Mouse (Mus musculus) heart, adult 9 months (tissue): ENCODE data around the gene Hunk.
A peak's percentile ranks its signal among the peaks of the same experiment; 100 is the strongest.

Experiments used
- DNase-seq, 2 experiments: peaks; one replicate each; pipeline ENCODE4 v3.0.0; 2022; ENCODE audit warnings: low spot score in 2 of 2

The Hunk gene

GRCm38 (mm10) chr16:90385688-90386513 lies at the start of gene Hunk:
Gene Hunk, plus strand, starts transcription at chr16:90386013.
- DNase-seq: peak; percentile 30 to 41

DNA sequence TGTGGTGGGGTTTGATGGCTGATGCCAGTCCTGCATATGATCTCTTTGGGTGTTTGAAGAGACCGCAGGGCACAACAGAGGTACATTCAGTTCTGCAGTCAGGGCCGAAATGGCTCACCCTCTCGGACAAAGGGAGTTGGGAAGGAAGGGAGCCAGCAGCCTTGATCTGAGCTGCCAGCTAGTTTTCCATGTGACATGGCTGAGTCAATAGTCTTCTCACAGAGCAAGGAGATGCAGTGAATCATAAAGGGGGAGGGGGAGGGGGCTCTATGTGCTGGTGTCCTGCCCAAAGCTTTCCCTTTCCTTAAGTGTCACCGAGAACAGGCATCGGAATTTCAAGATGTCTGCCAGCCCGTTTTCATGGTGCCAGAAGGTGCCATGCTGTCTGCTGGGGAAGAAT lies 46.8 kb upstream of the Hunk start:
- DNase-seq: no peak

- peak; percentile 15 to 39 for DNase-seq
Measured at GRCm38 (mm10) chr16:90341086-90341485, 44.7 kb upstream of the Hunk start.

DNA sequence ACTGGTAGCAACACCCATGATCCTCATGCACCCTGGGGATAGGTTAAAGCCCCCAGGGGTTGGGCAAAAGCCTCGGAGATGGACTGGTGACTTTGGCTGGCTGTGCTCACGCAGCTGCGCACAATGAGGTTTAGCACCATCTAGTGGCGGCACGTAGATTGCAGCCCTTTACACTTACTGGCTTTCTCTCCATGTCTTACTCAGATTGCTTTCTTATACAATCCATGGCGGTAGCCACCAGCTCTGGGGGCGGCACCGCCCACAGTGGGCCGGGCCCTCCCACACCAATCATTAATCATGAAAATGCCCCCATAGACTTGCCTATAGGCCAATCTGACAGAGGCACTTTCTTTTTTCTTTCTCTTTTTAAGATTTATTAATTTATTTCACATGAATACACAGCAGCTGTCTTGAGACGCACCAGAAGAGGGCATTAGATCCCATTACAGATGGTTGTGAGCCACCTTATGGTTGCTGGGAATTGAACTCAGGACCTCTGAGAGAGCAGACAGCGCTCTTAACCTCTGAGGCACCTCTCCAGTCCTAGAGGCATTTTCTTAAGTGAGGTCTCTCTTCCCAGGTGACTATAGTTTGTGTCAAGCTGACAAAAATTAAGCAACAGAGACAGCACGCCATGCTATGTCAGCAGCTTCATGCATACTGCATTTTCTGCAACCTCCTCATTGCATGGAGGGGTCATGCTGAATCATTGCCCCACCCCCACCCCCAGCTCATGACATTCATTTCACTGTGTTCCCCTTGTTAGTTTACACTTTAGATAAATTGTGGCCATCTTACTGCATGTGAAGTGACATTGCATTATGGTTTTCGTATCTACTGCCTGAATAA lies 35.9 kb upstream of the Hunk start:
- peak; percentile 59 to 68 for DNase-seq

GRCm38 (mm10) chr16:90351726-90352125 lies 34.1 kb upstream of the Hunk start:
- no peak for DNase-seq

GRCm38 (mm10) chr16:90352691-90353090 lies 33.1 kb upstream of the Hunk start:
- DNase-seq: no peak

GRCm38 (mm10) chr16:90353156-90353555 lies 32.7 kb upstream of the Hunk start:
- DNase-seq: no peak

DNA sequence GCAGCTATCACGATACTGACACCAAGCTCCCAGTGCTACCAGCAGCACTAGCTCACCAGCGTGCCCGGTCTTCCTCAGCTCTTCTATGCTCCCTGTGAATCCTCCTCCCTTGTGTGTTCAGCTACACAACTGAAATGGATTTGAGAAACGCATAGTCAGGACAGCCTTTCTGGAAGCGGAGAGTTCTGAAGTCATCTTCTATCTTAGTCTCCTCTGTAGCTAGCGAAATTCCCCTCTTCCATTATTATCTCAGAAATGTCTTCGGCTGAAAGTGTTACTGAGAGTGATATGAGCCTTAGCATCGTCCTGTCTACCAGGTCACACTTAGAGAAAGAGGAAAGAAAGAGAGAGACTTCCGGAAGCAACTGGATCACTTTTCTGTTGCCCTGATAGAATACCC lies 26.5 kb upstream of the Hunk start:
- DNase-seq: no peak

DNA sequence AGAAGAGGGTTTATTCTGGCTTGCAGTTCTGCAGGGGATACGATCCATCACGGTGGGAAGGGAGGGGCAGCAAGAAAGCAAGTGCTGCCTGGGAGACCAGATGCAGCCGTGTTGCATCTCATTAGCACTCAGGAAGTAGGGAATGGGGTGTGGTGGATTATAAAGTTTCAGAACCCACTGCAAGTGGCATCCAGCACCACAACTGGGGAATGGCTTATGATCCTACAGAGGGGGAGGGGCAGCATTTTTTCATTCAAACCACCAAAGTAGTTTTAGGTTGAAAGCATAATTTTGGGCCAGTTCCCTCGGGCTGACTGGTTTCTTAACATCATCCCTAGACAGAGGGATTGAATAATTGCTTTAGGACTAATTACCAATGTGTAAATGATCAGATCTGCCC lies 26.1 kb upstream of the Hunk start:
- no peak for DNase-seq

DNA sequence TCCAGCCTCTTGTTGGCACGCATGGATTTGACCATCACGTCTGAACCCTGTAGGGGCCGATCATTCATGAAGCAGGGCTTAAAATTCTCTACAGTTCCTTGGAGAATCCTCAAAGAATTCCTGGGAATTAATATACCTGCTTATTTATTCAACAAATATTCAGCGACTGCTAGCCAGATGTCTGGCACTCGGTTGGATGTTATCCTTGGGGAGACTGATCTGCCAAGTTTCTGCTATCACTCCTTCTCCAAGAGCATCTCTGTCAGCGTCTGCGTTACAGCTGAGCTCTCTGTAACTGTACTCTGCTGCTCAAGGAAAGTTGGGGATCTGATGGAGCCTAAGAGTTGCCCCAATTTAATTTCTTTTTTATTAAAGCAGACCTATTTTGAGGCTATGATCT lies 25.5 kb upstream of the Hunk start:
- no peak for DNase-seq

DNA sequence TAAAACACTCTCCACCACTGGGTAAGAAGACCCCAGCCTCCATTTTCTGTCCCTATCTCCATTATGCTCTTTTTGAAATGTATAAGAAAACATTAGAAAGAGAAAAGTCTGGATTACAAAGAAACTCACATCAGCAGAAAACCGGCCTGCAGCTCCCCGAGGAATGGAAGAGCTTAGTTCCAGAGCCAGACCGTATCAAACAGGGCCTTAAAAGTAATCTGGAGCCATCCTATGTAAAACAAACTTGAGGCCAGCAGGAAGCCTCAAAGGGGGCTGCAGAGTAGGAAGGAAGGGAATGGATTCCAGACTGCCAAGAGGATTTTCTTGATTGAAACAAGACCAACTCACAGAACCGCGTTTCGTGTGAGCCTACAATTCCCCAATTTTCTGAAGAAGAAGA lies 22.9 kb upstream of the Hunk start:
- DNase-seq: no peak

DNA sequence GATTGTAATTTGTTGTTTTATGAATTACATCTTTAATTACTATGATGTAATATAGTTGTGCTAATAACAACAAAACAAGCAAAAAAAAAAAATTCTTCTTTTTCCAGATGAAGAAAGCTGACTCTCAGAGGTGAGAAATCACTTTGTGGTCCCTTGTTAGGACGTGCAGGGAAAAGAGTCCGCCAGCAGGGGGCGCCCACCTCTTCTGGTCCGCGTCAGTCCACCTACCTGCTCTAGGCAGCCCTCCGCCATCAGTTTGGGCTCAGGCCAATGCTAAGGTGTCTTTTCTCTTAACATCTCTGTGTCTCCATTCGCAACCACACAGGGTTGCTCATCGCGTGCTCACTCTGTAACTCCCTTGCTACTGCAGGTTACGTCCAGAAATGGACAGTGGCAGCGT lies 5.9 kb upstream of the Hunk start:
- peak; percentile 23 to 35 for DNase-seq

GRCm38 (mm10) chr16:90381633-90382032 lies 4.2 kb upstream of the Hunk start:
- DNase-seq: no peak

GRCm38 (mm10) chr16:90382701-90383280 lies 3.0 kb upstream of the Hunk start:
- no peak for DNase-seq

- no peak for DNase-seq
Measured at GRCm38 (mm10) chr16:90384058-90384457, 1.8 kb upstream of the Hunk start.

DNA sequence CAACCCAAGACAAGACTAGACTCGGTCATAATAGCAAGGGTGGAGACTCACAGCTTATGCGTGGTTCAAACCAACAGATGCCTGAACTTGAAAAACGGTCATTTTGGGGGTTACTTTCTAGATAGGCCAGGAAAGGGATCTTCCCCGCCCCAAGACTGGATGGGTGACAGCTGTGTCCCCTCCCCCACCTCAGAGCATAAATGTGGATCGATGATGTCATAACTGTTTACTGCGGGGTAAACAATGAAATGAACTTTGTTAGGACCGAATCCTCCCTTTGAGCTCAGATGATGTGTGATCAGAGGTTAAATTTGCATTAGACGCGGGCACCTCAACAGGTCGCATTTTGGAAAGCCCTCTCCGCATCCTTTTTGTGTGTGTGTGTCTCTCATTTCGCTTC lies 967 bp upstream of the Hunk start:
- no peak for DNase-seq

GRCm38 (mm10) chr16:90385326-90385687 lies 506 bp upstream of the Hunk start:
- no peak for DNase-seq

DNA sequence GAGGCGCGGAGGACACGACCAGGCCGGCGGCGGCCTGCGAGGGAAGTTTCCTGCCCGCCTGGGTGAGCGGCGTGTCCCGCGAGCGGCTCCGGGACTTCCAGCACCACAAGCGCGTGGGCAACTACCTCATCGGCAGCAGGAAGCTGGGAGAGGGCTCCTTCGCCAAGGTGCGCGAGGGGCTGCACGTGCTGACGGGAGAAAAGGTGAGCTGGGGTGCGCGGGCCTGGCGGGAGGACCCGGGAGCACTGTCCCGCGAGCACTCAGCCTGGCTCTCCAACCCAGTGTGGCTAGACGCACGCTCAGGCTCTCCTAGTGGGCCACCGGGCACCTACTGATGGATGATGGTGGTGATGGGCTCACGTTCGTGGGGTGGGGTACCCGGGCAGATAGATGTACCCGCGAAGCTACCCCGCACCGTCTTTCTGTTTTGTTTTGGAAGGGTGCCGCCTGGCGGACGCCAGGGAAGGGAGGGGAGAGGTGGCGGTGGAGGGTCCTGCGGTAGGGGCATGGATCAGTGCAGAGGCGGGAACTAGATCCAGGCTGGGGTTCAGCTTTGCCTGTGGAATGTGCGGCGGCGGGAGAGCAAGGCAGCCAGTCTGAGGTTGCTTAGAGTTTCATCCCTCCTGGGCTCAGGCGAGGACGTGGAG lies 824 bp downstream of the Hunk start:
- DNase-seq: peak; percentile 16 to 19

DNA sequence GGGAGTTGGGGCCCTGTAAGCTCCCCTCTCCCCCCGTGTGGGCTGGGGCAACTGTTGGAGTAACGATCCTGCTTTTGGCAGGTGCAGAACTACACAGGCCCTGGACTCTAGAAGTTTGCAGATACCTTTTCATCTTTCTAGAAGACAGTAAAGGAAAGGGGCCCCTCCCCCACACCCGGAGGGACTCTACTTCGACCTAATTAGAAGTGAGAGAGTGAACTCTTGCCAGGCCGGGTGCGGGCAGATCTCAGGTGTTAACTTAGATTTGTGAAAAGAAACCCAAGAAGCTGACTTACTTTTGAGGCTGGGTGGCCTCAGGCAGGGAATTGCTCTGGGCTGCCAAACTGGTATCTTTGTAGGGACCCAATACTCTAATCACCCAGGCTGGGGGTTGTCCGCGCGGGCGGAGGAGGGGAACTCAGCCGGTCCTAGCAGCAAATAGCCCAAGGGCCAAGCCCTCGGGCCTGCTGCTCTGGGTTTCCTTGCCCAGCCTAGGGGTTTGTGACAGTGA lies 1.4 kb downstream of the Hunk start:
- no peak for DNase-seq

DNA sequence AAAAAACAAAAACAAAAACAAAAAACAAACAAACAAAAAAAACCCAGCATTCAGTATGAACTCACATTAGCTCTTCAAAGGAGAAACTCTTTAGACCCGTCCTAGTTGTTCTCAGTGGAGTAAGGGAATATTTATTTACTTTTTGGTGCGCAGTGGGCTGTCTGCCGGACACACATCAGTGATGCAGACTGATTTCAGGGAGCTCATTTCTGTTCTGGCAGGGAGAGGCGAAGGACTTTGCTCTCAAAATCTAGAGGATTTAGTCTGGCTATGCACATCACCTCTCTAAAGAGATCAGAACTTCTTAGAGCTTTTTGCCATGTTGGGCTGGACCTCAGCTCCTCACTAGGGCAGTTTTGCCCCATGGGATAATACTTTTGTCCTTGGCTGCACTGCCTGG lies 2.1 kb downstream of the Hunk start:
- DNase-seq: no peak

DNA sequence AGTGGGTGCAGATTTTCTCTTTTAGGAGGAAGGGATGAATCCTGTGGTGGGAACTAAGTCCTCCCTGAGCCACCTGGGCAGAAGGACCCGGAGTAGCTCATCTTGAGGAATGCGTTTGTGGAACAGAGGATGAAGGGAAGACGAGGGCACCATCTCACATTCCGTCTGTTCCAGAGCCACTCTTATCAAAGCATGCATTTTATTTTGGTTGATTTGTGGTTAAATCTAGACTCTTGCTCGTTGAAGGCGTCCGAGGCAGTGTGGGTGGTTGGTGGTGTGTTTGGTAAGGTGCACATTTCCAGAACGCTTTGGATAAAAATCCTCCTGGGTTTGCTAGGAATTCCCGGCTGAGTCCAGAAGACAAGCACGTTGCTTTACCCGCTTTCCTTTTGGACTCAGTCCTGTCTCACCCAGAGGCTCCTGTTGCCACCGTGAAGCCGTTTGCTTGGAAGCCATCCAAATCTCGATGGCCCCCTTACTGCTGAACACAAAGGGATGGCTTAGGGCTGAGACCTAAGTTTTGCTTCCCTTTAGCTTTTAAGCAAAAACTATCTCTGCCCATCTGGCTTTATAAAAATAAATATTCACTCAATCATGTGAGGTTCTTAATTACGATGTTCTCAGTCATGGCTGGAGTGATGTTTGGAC lies 3.4 kb downstream of the Hunk start:
- no peak for DNase-seq
